13 mouse cellular contexts compared by ENCODE assay signal in genomic region chr8:115589076-115589475, GRCm38 (mm10).
"Had no signal": no experiment of that assay in that cellular context is flagged by ENCODE, and none has a peak within 500 bp of the region (broad histone marks: within the 10 kb centered on the region; RNA-seq: fewer than 3 reads in every experiment).

No protein-coding gene starts in this region.

- H3K9ac ChIP-seq: lung, embryonic 14.5 days; midbrain, embryonic 13.5 days; midbrain, embryonic 15.5 days; neural tube, embryonic 12.5 days had no signal

- H3K4me1 ChIP-seq: midbrain, embryonic 13.5 days; midbrain, embryonic 15.5 days had no signal

- DNase-seq: lung, adult 18-20 months; lung, embryonic 14.5 days; lung, postnatal 10 days; lung, postnatal 36 days; right cerebral cortex, postnatal 14 days; thymus, adult 18-20 months; thymus, postnatal 14 days; thymus, postnatal 36 days had no signal

- H3K27me3 ChIP-seq: midbrain, embryonic 13.5 days; midbrain, embryonic 15.5 days; neural tube, embryonic 12.5 days had no signal

- H3K36me3 ChIP-seq: midbrain, embryonic 13.5 days; midbrain, embryonic 15.5 days; neural tube, embryonic 12.5 days had no signal

- H3K9me3 ChIP-seq: midbrain, embryonic 13.5 days; midbrain, embryonic 15.5 days; neural tube, embryonic 12.5 days had no signal

- ATAC-seq: midbrain, embryonic 13.5 days; midbrain, embryonic 15.5 days had no signal

- H3K4me2 ChIP-seq: lung, embryonic 14.5 days; midbrain, embryonic 11.5 days; midbrain, embryonic 13.5 days; midbrain, embryonic 15.5 days; neural tube, embryonic 12.5 days had no signal

- H3K27ac ChIP-seq: macrophage; midbrain, embryonic 13.5 days; midbrain, embryonic 15.5 days; neural tube, embryonic 12.5 days had no signal

- H3K4me3 ChIP-seq: midbrain, embryonic 13.5 days; midbrain, embryonic 15.5 days; neural tube, embryonic 12.5 days had no signal
